Mouse (Mus musculus): Measurements from ENCODE around the gene Frmd4a.

The Frmd4a gene

DNA sequence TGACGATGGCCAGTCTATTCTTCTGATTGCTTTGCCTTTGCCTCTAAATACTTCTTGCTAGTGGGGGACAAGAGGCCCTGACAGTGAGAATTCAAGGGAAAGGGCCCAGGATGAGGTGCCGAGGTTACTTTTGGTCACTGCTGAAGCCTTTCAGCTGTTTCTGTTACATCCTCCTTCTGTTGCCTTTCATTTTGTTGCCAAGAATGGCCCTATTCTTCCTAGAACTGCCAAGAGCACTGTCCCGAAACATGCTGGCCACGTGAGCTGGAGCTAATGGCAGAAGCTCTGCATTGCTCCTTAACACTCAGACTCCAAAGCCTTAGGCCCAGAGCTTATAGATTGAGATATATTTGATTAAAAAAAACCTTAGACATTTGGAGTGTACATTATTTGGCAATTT, 178.5 kb downstream of the Frmd4a start:
- no peak for DNase-seq (ENCODE audit: low spot score in 2 of 2)

DNA sequence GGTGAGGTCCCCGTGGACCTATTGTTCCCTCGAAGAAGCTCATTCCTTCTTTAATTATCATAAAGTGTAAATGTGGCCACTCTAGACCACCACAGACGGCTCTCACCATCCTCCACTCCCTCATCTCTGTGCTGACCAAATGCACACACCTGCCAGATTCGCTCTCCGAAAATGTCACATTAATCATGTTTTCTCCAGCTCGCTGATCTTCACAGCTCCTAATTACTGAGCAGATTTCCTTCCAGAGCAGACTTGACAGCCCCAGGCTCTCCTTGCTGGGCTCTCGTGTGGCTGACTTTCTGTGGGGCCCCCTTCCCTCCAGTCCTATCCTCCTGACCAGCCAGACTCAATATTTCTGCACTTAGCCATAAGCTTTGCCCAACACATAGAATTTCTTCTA, 191.7 kb downstream of the Frmd4a start:
- DNase-seq (ENCODE audit: low spot score in 2 of 2) = no peak

- DNase-seq (ENCODE audit: low spot score in 2 of 2) = no peak
These were observed 204.9 kb downstream of the Frmd4a start for GRCm38 (mm10) chr2:4222497-4222828.

DNA sequence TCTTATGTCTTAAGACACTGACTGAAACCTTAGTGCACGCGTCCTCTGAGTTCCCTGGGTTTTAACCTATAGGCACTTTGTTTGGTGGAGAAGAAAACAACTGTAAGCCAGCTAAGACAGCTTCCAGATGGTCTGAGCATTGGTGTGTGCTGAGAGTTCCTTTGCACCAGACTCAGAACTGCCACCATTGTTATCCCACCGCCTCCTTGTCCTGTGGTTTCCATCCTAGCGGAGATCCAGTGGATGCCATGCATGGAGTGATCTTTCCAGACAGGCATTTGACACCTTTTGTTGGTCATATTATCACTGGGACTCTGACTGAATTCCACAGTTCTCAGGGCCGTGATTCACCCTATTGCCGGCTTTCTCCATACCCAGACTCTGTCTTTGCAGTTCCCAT, 205.8 kb downstream of the Frmd4a start:
- DNase-seq (ENCODE audit: low spot score in 2 of 2) = no peak

- no peak for DNase-seq (ENCODE audit: low spot score in 2 of 2)
These were observed 209.5 kb downstream of the Frmd4a start for GRCm38 (mm10) chr2:4226941-4227558.

DNA sequence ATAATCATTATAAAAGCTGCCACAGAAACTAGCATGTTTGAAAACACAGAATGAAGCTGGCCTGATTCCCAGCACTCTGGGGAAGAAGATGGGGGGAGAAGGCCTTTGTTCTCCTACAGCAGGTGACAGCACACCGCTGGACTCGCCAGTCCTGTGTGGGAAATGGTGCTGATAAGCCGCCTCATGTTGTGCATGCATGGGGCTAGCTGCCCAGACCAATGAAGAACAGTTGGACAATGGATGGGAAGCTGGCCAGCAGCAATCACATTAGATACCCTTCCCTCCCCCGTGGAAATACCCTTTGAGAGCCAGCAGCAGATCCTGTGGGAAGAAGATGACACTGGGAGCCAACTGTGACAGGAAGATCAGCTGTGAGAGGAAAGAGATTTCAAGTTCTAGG, 210.0 kb downstream of the Frmd4a start:
- DNase-seq (ENCODE audit: low spot score in 2 of 2) = peak in 1 of 2 experiments; percentile 31

GRCm38 (mm10) chr2:4228510-4228909, 211.0 kb downstream of the Frmd4a start:
- peak in 1 of 2 experiments; percentile 31 for DNase-seq (ENCODE audit: low spot score in 2 of 2)

GRCm38 (mm10) chr2:4232335-4232734, 214.8 kb downstream of the Frmd4a start:
- DNase-seq (ENCODE audit: low spot score in 2 of 2) = no peak

GRCm38 (mm10) chr2:4232761-4233322, 215.3 kb downstream of the Frmd4a start:
- DNase-seq (ENCODE audit: low spot score in 2 of 2) = peak in 1 of 2 experiments; percentile 21

DNA sequence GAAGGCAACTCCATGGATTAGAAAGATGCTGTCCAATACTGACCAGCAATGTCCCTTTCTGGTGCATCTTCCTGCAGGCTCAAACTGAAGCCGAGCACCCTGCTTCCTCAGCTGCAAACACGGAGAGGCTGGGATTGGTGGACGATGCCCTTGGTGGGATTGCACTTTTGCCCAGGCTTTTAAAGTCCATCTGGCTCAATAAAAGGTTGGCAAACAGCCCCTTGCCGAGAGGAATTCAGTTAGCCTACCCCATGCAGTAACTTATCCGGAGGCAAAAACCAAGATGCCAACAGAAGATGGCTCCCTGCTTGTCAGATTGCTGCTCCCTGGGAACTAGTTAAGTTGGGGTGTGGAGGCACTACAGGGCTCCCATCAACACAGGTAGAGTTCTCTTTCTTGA, 220.2 kb downstream of the Frmd4a start:
- DNase-seq (ENCODE audit: low spot score in 2 of 2) = no peak

GRCm38 (mm10) chr2:4249723-4250122, 232.2 kb downstream of the Frmd4a start:
- DNase-seq (ENCODE audit: low spot score in 2 of 2) = peak in 1 of 2 experiments; percentile 11

DNA sequence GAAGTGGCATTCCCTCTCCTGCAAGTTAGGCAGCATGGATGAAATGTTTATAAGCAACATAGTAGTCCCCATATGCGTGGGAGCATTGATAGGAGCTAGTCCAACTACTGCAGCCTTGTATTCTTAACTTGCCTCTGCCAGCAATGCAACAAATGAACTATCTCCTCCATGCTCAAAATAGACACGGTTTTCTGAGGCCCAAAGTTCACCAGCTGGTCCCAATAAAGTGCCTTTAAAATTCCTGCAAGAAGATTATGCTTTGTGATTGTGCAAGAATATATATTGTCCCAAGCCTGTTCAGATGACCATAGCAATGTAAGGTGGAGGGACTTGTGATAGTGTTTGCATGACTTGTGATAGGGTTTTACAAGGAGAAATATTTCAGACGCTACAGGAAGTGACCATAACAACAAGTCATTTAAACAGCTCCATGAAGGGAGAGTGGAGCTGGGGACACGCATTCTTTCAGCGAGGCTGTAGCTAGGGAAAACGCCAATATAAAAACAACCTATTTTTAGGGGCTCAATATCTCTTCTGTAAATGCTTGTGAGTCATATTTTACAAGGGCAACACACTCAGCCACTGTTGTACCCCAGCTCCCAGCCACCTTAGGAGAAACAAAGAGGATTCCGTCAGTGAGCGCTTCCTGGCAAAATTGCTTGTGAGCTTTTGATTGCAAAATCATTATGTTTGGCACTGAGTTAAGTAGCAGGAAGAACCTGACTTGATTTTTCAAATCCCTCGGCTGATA, 235.2 kb downstream of the Frmd4a start:
- DNase-seq (ENCODE audit: low spot score in 2 of 2) = peak in 1 of 2 experiments; percentile 20

DNA sequence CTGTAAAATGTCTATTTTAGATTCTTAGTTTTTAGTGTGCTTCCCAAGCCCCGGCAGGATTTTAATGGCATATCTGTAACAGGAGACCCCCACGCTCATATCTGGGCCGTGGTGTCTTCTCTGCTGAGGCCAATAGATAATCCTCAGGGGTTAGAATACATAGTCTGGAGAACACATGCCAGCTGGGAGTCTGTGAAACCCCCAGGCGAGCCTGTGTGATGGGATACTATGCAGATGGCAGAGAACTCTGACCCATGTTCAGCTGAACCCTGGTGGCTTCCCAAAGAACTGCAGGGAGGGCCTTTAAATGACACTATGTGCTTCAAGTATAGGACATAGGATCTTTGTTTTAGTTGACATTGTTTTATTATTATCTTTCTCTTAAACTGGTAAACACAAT, 235.8 kb downstream of the Frmd4a start:
- DNase-seq (ENCODE audit: low spot score in 2 of 2) = peak; percentile 41 to 48

DNA sequence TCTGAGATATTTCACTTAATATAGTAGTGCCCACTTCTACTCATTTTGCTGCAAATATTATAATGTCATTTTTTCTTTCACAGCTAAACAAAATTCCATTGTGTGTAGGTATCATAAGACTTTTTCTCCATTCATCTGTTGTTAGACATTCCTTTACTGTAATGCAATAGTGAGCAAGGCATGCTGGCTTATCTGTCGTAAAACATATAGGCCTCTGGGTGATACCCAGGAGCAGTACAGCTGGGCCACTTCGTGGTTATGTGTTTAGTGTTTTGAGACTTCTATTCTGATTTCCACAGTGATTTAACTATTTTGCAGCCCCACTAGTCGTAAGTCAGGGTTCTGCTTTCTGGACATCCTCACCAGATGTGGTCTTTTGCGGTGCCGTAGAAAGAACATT, 236.6 kb downstream of the Frmd4a start:
- DNase-seq (ENCODE audit: low spot score in 2 of 2) = no peak

DNA sequence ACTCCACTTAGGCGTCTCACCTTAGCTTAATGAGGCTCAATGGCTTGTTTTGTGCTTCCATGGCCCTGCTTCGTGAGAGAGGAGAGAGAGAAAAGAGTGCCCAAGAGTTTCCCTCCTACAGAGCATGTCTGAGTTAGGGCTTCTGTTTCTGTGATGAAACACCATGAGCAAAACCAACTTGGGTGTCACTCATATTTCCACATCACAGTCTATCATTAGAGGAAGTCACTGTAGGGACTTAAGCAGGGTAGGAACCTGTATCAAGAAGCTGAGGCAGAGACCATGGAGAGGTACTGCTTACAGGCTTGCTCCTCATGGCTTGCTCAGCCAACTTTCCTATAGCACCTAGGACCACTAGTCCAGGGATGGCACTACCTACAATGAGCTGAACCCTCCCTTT, 238.7 kb downstream of the Frmd4a start:
- no peak for DNase-seq (ENCODE audit: low spot score in 2 of 2)

DNA sequence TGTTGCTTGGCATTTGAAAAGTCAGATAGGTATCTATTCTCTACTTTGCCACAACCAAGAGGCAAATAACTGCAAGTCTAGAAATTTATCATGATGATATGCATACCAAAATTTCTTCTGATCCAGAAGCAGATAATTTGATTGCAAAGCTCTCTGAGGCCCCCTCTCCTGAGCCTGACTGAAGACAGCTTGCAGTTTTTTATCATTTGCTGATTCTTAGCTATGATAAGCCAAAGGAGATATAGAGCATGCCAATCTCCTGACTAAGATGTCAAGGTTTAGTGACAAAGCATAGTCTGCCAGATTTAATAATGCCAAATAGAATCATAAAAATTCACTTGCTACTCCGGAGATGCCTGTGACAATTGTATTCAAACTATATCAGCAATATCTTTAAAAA, 240.1 kb downstream of the Frmd4a start:
- no peak for DNase-seq (ENCODE audit: low spot score in 2 of 2)

GRCm38 (mm10) chr2:4258803-4259202, 241.3 kb downstream of the Frmd4a start:
- peak in 1 of 2 experiments; percentile 14 for DNase-seq (ENCODE audit: low spot score in 2 of 2)

DNA sequence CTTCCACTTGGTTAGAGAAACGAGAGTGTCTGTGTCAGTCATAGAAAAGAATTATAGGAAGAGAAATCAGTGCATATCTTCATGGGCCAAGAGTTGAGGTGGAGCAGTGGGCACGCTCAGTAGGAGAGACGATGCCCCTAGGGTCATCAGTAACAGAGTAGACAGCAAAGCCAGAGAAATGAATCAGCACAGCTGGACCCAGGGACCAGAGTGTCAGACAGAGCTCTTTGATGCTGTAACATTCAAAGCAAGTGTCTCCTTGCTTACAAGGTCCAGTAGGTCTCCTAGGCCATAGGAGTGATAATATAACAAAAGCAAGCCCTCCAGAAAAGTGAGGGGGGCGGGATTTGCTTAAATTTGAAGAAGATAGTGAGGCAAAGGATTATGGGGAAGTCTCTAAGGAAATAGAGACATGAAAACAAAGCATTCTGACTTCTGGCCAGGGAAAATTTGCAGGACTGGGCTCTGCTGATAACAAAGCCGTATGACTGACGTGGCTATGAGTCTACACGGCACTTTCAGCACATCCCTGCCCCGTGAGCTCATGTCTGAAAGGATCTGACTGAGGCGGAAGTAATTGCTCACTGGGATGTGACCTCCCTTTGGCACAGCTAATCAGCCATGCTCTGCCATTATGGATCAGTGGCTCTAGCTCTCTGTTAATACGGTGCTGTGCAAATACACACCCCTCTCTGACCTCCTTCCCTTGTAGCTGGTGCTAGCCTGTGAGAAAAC, 243.0 kb downstream of the Frmd4a start:
- peak in 1 of 2 experiments; percentile 15 for DNase-seq (ENCODE audit: low spot score in 2 of 2)

GRCm38 (mm10) chr2:4262667-4263066, 245.2 kb downstream of the Frmd4a start:
- peak in 1 of 2 experiments; percentile 16 for DNase-seq (ENCODE audit: low spot score in 2 of 2)

DNA sequence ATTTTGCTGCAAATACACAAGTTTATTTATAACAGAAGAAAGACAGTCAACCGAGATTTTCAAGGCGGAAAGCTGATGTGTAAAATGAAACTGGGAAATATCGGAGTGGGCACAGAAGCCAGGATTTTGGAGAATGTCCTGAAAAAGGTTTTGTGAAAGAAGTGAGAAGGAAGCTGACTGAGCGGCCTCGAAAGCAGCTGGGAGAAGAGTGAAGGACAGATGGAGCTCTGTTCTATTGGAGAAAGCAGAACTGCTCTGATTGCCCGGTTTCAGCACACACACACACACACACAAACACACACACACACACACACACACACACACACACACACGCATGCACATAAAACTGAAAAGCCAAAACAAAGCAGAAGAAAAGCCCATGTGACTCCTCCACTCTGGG, 249.9 kb downstream of the Frmd4a start:
- DNase-seq (ENCODE audit: low spot score in 2 of 2) = peak; percentile 55 to 66

- DNase-seq (ENCODE audit: low spot score in 2 of 2) = no peak
These were observed 265.3 kb downstream of the Frmd4a start for GRCm38 (mm10) chr2:4282777-4283176.

DNA sequence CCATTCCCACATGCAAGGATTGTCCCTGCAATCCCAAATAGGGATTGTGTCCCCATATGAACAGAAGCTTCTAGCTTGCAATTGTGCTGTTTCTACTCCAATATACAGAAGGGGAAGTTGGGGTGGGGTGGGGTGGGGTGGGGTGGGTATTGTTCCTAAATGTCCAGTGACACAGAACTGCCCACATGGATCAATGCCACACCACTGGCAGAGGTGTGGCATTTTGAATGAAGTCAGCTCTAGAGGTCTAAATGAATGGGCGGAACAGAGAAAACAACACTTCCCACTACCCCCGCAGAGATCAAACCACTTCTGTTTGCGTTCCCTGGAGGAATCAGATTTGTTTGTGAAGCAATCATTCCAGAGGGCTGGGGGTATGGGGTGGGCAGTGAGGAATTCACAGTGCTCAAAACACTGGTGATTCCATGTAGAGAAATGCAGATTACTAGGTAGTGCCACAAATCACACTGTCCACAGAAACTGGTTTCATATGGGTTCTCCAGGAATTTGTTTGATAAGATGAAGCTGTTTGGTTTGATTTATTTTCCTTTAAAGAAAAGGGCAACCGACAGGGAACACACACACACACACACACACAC, 268.3 kb downstream of the Frmd4a start:
- no peak for DNase-seq (ENCODE audit: low spot score in 2 of 2)
